Mouse (Mus musculus): ENCODE data around the gene Actn3. TPM values are rescaled to one million over a fixed set of nuclear protein-coding genes. Genes with fewer than 3 reads are reported as not detected.
"Not testable (repeated sequence)": the region's sequence is repeated elsewhere in the genome, so short reads cannot be mapped to it uniquely, and the experiment has no call there.

The Actn3 gene
- total RNA-seq (2015; ENCODE audit: low replicate concordance) (not detected in 2 replicates), total RNA-seq (2017; ENCODE audit: low replicate concordance) (0.56 TPM in 1 of 2 replicates, not detected in the other)

DNA sequence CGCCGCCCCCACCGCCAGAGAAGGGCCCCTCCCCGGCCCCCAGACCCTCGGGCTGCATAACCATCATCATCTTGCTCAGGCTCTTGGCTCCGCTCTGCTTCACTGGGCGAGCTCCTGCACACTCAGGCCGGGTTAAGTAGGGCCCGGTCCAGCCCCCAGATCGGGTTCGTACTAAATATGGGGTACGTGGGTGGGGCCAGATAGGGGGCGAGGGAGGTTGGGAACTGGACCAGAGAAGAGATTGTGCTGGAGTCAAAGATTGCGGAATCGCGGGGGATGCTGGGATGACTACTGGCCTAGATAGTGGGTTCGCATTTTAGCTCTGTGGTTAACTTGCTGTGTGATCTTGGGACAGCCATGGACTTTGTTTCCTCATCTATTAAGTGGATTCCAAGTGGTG, at the start of gene Actn3:
Actn3 (minus strand) TSS at position 125 of the 400 bp plus-strand sequence.
- ATAC-seq (replicated peaks; ENCODE audit: low FRiP score, poor library complexity, severe bottlenecking) = peak; percentile 5; the same call in 1 of the 2 replicates

DNA sequence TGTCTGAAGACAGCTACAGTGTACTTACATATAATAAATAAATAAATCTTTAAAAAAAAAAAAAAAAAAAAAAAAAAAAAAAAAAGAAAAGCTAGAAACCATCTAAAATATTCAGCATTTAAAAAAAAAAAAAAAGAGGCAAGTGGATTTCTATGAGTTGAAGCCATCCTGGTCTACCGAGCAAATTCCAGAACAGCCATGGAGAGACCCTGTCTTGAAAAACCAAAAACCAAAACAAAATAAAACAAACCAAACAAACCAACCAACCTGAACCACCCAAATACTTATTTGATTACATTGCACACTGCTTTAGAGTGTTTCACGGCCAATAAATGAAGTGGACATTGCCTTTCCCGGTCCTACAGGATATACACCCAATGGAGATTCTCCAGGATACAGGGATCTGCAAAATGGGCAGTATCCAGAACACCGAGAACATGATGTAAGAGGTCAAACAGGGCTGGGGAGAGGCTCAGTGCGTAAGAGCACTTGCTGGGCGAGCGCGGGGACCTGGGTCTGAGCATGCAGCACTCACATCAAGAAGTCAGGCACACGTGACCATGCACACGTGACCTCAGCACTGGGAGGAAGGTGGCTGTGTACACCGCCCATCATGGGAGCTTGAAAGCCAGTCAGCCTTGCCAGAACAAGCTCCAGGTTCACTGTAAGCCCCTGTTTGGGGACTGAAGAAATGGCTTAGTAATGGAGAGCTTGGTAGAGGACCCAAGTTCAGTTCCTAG, 47.6 kb upstream of the Actn3 start:
- ATAC-seq (replicated peaks; ENCODE audit: low FRiP score, poor library complexity, severe bottlenecking) = no peak

DNA sequence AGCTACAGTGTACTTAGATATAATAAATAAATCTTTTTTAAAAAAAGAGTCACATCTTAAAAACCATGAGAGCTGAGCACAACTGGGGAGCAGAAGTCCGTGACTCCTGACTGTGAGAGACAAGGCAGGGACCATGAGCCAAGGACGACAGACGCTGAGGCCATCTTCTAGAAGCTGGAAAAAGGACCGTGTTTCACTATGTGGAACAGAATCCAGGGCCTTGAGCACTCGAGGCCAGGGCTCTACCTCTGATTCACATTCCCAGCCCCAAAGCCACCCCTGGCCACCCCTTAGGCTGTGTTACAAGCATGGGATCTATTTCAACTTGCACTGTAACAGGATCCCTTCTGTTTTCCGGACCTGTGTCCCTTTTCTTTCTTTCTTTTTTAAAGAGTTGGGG, 41.9 kb upstream of the Actn3 start:
- no peak for ATAC-seq (replicated peaks; ENCODE audit: low FRiP score, poor library complexity, severe bottlenecking)

DNA sequence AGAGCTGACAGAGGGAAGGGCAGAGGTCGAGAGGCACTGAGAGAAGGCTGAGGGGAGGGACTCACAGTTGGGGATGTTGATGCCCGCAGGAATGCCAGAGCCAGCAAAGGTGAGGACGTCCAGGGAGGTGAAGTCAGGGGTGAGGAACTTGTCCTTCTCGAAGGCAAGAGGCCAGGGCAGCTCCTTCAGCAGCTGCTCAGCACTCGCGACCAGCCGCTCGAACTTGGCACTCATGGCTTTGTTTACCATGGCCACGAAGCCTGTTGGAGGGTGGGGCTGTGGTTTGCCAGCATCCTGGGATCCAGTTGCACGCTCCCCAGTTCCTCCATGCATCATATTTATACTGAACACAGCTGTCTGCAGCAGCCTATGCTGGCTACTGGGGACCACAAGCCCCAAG, 39.1 kb upstream of the Actn3 start:
- ATAC-seq (replicated peaks; ENCODE audit: low FRiP score, poor library complexity, severe bottlenecking) = no peak

DNA sequence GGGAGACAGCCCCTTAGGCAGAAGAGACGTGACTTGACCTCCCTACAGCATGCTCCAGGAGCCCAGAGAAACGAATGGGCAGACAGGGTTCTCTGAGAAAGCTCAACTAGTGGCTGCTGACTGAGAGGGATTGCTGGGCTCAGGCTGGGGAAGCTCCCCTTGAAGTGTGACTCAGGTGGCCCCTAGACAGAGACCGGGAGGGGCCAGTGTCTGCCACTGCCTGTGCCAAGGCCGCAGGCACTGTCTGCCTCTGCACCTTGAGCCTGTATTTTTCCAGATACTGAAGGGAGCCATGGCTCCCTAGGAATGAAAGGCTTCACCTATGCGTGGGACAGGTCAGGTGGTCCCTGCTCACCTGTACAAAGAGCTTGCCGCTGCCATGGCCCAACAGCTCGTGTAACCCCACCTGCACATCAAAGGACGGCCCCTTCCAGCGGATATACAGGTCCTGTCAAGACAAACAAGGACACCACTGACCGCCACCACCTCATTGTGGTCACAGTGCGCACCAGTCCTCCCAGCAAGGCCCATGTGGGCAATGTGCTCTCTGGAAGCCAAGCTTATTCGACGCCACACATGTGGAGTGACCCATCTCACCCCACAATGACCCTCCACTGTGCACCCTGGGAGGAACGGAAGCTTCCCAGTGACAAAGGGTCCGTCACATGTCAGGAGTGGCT, 38.4 kb upstream of the Actn3 start:
- no peak for ATAC-seq (replicated peaks; ENCODE audit: low FRiP score, poor library complexity, severe bottlenecking)

DNA sequence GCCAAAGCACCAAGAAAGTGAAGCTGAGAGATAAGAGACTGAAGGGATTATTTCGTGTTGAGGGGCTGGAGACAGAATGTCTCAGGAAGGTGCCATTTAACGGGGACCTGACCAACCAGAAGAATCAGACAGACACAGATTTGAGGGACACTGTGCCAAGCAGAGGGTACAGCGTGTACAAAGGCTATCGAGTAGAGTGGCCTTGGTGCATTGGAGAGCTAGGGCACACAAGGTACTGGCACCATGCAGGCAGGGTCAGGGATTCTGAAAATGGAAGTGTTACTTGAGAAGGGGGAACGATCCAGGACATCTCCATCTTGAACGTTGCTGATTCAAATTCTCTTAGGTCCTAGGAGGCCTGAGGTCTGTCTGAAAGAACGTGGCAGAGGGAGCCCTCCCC, 31.7 kb upstream of the Actn3 start:
- no peak for ATAC-seq (replicated peaks; ENCODE audit: low FRiP score, poor library complexity, severe bottlenecking)

DNA sequence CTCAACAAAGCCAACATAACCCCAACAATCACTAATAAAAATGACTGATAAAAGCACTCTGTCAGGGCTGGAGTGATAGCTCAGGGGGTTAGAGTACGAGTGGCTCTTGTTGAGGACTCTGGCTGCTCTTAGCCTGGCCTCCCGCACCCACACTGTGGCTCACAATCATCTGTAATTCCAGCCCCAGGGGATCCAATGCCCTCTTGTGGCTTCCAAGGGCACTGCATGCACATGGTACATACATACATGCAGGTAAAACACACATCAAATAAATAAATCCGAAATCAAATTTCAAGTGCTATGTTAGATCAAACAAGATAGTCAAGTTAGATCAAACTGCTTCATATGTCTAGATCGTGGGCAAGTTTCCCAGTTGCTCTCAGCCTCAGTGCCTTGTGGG, 30.4 kb upstream of the Actn3 start:
- ATAC-seq (replicated peaks; ENCODE audit: low FRiP score, poor library complexity, severe bottlenecking) = peak; percentile 61

DNA sequence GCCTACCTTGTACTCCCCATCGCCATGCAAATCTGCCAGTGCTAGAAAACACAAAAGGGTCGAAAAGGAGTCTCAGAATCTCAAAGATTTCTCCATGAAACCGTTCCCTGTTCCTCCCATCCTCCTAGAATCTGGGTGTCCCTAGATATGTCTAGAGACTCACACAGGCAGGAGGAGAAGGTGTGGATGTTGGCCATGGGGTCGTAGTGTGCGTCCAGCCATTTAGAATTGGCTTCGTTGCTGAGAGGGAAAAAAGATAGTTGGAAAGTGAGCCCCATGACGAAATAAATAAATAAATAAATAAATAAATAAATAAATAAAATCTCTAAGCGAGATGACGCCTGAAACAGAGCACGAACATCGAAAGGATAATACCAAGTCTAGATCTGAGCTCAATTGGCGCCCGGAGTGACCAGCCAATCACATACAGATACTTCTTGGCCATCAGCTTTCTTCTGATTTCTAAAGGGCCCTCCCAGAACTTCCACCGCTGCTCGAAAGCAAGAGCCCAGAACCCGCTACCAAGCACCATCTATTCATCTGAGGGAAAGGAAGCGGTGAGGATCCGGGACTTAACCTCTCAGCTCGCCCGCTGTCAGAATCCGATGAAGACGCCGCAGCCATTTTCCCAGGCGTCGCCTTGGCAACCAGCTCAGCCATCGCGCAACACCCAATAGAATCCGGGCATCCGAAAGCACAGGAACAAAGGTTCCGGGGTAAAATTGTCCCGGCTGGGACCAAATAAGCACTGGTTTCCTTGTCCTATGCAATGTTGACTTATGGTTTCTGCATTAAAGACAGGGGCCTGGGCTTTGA, 28.5 kb upstream of the Actn3 start, which contains the start of gene Bbs1:
Bbs1 (minus strand) TSS at position 650 of the 816 bp plus-strand sequence.
- peak; percentile 90 for ATAC-seq (replicated peaks; ENCODE audit: low FRiP score, poor library complexity, severe bottlenecking)

DNA sequence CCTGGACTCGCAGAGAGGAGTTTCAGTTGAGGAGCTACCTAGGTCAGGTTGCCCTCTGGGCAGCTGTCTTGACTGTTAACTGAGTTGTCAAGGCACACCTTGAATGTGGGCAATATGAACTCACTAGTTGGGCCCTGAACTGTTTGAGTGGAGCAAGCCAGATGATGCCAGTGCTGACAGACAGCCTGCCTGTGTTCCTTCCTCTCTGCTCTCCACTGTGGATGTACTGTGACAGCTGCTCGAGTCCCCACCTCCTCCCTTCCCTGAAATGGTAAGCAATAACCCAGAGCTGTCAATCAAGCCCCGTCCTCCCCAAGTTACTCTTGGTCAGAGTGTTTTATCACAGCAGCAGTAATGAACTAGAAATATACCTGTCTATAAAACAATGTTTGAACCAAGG, 22.2 kb upstream of the Actn3 start:
- no peak for ATAC-seq (replicated peaks; ENCODE audit: low FRiP score, poor library complexity, severe bottlenecking)

DNA sequence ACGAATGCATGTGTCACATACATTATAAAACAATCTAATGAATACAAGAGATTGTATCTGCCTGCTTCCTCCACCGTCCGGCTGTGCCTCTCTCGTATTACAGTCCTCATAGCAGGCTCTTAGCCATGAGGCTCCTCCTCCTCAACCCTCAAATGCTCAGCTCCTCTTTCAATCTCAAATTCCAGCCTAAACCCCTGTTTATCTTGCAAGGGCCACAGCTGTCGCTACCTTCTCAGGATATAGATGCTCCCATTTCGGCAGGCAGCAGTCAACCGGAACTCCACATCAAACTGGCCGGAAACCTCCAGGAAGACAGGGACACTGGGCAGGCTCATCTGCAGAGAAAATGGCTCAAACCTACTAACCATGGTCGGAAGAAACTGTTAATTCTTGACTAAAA, 21.3 kb upstream of the Actn3 start:
- ATAC-seq (replicated peaks; ENCODE audit: low FRiP score, poor library complexity, severe bottlenecking) = no peak

DNA sequence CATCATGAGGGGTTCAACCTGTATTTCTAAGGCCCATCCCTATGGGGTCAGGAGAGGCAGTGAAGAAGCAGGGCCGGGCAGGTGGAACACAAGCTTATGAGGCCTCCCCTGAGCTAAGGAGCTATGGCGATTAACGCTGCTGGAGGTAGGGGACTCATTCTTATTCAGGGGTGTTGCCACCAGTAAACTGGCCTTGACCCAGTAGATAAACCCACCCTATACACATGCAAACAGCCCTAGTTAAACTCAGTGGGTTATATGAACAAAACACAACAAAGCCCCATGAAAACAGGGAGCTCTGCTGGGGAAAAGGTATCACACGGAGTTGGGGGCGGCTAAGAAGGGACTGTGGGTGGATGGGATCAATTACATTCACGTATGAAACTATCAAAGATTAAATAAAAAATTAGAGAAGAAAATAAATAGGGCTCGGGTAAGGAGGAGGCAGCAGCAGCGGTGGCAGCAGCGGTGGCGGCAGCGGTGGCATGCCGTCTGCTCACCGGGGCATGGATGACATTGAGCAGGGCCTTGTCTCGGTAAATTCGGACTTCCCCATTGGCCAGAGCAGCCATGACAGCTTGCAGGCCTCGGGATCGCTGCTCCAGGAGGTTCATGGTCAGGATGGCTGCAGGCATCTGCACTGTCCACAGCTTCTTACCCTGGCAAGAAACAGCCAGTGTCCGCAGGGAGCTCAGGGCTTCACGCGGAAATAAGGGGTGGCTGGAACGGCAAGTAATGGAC, 19.2 kb upstream of the Actn3 start:
- no peak for ATAC-seq (replicated peaks; ENCODE audit: low FRiP score, poor library complexity, severe bottlenecking)

DNA sequence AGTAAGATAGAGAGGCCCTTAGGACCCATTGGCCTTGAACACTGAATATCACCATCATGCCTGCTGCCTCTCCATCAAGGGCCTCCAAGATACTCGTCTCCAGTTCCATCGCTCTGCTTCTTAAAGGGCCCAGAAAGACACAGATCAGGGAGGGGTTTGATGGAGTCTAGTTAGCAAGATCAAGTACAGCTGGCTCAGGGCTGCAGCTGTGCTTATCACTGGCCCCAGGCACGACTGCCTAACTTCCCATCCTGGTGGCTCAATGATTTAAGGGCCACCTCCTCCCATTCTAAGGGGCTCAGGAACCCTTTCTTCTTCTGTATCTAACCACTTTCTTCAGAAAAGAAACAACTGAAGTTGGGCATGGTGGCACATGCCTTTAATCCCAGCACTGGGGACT, 14.1 kb upstream of the Actn3 start:
- ATAC-seq (replicated peaks; ENCODE audit: low FRiP score, poor library complexity, severe bottlenecking) = peak; percentile 85

DNA sequence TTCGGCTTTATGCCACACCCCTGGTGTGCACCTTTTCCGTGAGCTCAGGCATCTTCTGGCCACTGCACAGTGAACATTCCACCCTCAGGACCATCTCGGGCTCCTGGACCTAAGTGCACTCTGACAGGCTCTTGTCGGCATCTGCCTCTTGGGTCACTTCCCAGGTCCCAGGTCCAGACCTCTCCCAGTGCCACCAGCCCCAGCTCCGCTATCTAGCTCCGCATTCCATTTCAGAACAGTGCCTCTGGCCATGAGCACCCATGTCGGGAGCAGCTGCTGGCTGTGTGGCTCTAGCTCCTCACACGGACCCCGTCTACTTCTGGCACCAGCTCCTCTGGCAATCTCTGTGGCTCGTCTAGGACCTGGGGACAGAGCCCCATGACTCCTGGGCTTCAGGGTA, 12.1 kb upstream of the Actn3 start:
- no peak for ATAC-seq (replicated peaks; ENCODE audit: low FRiP score, poor library complexity, severe bottlenecking)

DNA sequence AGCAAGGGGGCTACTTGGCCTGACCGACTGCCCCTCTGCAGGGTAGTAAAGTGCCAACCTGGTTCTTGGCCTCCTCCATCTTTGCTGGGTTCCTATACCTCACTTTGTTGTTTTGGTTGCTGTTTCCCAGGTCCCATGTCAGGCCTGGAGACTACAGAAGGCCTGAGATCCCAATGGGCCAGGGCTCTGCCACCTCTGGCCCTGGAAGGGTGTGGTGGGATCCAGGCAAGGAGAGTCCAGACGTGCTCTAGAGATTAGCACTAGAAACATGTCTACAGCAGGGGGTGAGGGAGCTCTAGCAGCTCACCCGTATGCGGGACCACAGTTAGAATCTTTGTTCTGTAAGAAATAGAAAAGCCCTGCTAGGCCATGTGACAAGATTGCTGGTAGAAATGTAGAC, 6.3 kb upstream of the Actn3 start:
- ATAC-seq (replicated peaks; ENCODE audit: low FRiP score, poor library complexity, severe bottlenecking) = peak; percentile 82

DNA sequence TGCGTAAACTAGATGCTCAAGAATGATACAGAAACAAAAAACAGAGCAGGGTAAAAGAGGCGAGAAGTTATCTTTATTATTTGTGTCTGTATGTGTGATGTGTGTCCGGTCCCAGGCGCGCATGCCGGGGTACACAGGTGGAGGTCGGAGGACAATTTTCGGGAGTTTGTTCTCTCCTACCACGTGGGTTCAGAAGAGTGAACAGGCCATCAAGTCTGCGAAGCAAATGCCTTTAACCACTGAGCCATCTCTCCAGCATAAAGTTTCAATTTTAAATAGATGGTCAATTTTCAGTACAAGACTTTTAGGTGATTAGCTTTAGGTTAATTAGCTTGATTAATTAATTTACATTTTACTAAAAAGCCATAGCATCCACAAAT, 1.6 kb upstream of the Actn3 start:
- ATAC-seq (replicated peaks; ENCODE audit: low FRiP score, poor library complexity, severe bottlenecking) = no peak

DNA sequence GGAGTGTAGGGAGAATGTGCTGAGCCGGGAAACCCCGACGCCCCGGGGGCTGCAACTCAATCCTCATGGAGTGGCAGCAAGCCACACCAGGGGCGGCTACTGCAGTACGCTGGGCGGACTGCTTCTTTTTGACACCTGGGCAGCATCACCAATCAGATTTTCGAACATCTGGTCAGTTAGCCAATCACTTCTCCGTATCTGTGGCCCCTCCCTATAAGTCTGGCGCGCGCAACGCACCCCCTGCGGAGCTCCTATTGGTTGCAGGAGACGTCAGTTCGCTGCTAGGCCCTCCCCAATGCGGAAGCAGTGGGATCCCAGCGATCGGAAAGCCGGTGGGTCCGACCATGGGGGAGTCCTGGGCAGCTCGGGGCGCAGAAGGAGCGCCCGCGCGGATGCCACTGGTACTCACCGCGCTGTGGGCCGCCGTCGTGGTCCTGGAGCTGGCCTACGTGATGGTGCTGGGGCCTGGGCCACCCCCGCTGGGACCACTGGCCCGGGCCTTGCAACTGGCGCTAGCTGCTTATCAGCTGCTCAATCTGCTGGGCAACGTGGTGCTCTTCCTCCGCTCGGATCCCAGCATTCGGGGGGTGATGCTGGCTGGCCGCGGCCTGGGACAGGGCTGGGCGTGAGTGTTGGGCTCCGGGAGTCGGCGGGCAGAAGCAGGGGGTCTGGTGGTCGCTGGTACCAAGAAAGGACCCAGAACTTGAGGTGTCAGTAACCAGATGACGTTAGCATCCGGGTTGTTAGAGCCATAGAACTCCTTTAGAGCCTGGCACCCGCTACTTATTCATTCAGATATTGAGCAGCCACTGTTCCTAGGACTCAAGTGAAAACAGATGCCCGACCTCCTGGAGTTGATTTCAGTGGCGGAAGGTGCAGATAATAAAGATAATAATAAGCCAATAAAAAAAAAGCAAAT, 955 bp upstream of the Actn3 start, which contains the start of gene Zdhhc24:
Zdhhc24 (plus strand) TSS at position 264 of the 919 bp plus-strand sequence.
- peak; percentile 95 for ATAC-seq (replicated peaks; ENCODE audit: low FRiP score, poor library complexity, severe bottlenecking)

DNA sequence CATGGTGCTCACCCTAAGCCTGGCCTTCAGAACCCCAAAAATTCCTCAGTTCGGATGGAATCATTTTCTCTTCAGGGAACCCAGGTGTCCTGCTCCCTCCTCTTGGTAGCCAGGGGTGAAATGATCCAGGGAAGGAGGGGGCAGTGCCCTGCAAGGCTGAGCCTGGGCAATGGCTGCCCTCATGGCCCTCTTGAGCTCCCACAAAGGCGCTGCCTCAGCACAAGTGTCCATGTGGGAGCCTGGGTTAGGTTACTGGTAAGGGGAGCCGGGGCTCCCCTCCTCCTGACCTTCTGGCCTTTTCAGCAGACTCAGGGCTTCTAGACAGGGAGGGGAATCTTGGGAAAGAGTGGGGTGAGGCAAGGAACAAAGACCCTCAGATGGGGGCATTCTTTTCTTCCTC, 954 bp downstream of the Actn3 start:
- no peak for ATAC-seq (replicated peaks; ENCODE audit: low FRiP score, poor library complexity, severe bottlenecking)

DNA sequence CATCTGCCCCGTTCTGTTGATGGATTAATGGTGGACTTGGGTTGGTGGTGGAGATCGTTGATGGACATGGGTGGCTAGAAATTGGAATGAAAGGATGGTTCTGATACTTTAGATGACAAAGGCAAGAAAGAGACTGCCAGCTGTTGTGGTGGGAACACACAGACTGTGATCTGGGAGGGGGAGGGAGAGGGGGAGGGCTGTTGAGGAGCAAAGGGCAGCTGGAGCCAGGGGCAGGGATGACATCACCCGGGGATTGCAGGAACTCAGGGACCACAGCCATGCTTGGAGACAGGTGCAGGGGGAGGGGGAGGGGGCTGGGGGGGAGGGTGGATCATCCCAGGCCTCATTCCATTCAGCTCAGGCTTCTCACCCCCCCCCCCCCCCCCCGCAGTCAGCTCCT, 1.5 kb downstream of the Actn3 start:
- no peak for ATAC-seq (replicated peaks; ENCODE audit: low FRiP score, poor library complexity, severe bottlenecking)

DNA sequence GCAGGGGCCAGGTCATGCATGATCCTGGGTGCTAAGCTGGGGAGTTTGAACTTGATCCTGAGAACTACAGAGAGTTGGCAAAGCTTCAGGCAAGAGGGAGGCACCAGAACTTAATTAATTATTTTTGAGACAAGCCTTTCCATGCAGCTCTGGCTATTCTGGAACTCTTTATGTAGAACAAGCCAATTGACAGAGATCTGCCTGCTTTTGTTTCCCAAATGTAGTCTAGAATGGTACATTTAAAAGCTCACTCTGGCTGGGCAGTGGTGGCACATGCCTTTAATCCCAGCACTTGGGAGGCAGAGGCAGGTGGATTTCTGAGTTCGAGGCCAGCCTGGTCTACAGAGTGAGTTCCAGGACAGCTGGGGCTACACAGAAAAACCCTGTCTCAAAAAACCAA, 3.1 kb downstream of the Actn3 start:
- ATAC-seq (replicated peaks; ENCODE audit: low FRiP score, poor library complexity, severe bottlenecking) = not testable (repeated sequence)
